Mouse (Mus musculus): Measurements from ENCODE around the gene Tef. TPM values are rescaled to one million over a fixed set of nuclear protein-coding genes. Genes with fewer than 3 reads are reported as not detected.

Tef gene
- polyA plus RNA-seq, 1 experiment from 2014 or later, result 23.4 TPM

Other genes with a start within 250 kb of the Tef start
- 15.0 and 15.2 TPM in 2 replicates for gene Ep300, start 217.1 kb upstream of the Tef start, polyA plus RNA-seq (2014; fragmentation: Nextera tagmentation; extraction: Ambion mirVana)
- 14.0 and 15.0 TPM in 2 replicates for gene L3mbtl2, start 138.5 kb upstream of the Tef start, polyA plus RNA-seq (2014; fragmentation: Nextera tagmentation; extraction: Ambion mirVana)
- 1.1 and 1.3 TPM in 2 replicates for gene Chadl, start 105.1 kb upstream of the Tef start, polyA plus RNA-seq (2014; fragmentation: Nextera tagmentation; extraction: Ambion mirVana)
- gene Zc3h7b, start 57.4 kb upstream of the Tef start, polyA plus RNA-seq (2014; fragmentation: Nextera tagmentation; extraction: Ambion mirVana), result 23.1 and 26.6 TPM in 2 replicates
- 71.1 and 75.3 TPM in 2 replicates for gene Rangap1, start 56.9 kb upstream of the Tef start, polyA plus RNA-seq (2014; fragmentation: Nextera tagmentation; extraction: Ambion mirVana)
- 10.3 and 12.4 TPM in 2 replicates for gene Tob2, start 56.4 kb downstream of the Tef start, polyA plus RNA-seq (2014; fragmentation: Nextera tagmentation; extraction: Ambion mirVana)
- gene Phf5a, start 69.5 kb downstream of the Tef start, polyA plus RNA-seq (2014; fragmentation: Nextera tagmentation; extraction: Ambion mirVana), result 103 and 106 TPM in 2 replicates
- gene Aco2, start 69.9 kb downstream of the Tef start, polyA plus RNA-seq (2014; fragmentation: Nextera tagmentation; extraction: Ambion mirVana), result 571 and 598 TPM in 2 replicates
- gene Polr3h, start 123.8 kb downstream of the Tef start, polyA plus RNA-seq (2014; fragmentation: Nextera tagmentation; extraction: Ambion mirVana), result 154 and 156 TPM in 2 replicates
- gene Csdc2, start 134.3 kb downstream of the Tef start, polyA plus RNA-seq (2014; fragmentation: Nextera tagmentation; extraction: Ambion mirVana), result 5.5 and 6.7 TPM in 2 replicates
- gene Pmm1, start 158.5 kb downstream of the Tef start, polyA plus RNA-seq (2014; fragmentation: Nextera tagmentation; extraction: Ambion mirVana), result 18.3 and 19.7 TPM in 2 replicates
- not detected in 2 replicates for gene 1700029P11Rik, start 178.1 kb downstream of the Tef start, polyA plus RNA-seq (2014; fragmentation: Nextera tagmentation; extraction: Ambion mirVana)
- 57.7 and 64.1 TPM in 2 replicates for gene Xrcc6, start 185.4 kb downstream of the Tef start, polyA plus RNA-seq (2014; fragmentation: Nextera tagmentation; extraction: Ambion mirVana)
- 19.8 and 21.8 TPM in 2 replicates for gene Desi1, start 231.4 kb downstream of the Tef start, polyA plus RNA-seq (2014; fragmentation: Nextera tagmentation; extraction: Ambion mirVana)
- gene Snu13, start 245.2 kb downstream of the Tef start, polyA plus RNA-seq (2014; fragmentation: Nextera tagmentation; extraction: Ambion mirVana), result 160 and 178 TPM in 2 replicates

Measured in heart, embryonic 14.5 days (tissue).